Mouse (Mus musculus) kidney, embryonic 16.5 days (tissue): ENCODE data around the gene Angel1. TPM values are rescaled to one million over a fixed set of nuclear protein-coding genes. Genes with fewer than 3 reads are reported as not detected.

Experiments
- ATAC-seq: fragments of 200-750 bp; cut with Nextera tagmentation; 2 replicates; pipeline ENCODE4 v1.8.0; 2017; ENCODE audit warnings: moderate TSS enrichment; ENCODE audit not compliant: low FRiP score, low TSS enrichment
- H3K27ac ChIP-seq: fragments of 300-500 bp; sonication (generic); 2 replicates; pipeline ENCODE4 v1.5.1; 2014; ENCODE audit warnings: low read length
- H3K27me3 ChIP-seq: fragments of 300-500 bp; sonication (generic); 2 replicates; pipeline ENCODE4 v1.6.1; 2014; ENCODE audit warnings: low read length, control low read depth, mixed read lengths; ENCODE audit not compliant: insufficient read depth
- H3K36me3 ChIP-seq: fragments of 300-500 bp; sonication (generic); 2 replicates; pipeline ENCODE4 v1.6.1; 2014; ENCODE audit warnings: low read length, control low read depth, mixed read lengths; ENCODE audit not compliant: insufficient read depth
- H3K4me1 ChIP-seq: fragments of 300-500 bp; sonication (generic); 2 replicates; pipeline ENCODE4 v1.6.1; 2014; ENCODE audit warnings: low read length, control low read depth, mixed read lengths; ENCODE audit not compliant: insufficient read depth
- H3K4me2 ChIP-seq: fragments of 300-500 bp; sonication (generic); replicated peaks from 2 replicates; pipeline ENCODE4 v1.6.1; 2014; ENCODE audit warnings: low read depth, low read length
- H3K4me3 ChIP-seq: fragments of 300-500 bp; sonication (generic); 2 replicates; pipeline ENCODE4 v1.5.1; 2014; ENCODE audit warnings: mild to moderate bottlenecking, low read length
- H3K9ac ChIP-seq: fragments of 300-500 bp; sonication (generic); replicated peaks from 2 replicates; pipeline ENCODE4 v1.6.1; 2014; ENCODE audit warnings: low read length
- H3K9me3 ChIP-seq: fragments of 300-500 bp; sonication (generic); 2 replicates; pipeline ENCODE4 v1.6.1; 2016; ENCODE audit warnings: low read length, control low read depth
- WGBS: fragments of 180-500 bp; shearing (Covaris S2); extraction: QIAGEN DNeasy Blood & Tissue Kit; methylation state at CpG from one replicate; pipeline ENCODE4 v1.1.7; 2014; 5-methylcytosine and 5-hydroxymethylcytosine counted together
- polyA plus RNA-seq: library from polyadenylated mRNA; unstranded; fragments of >200 nt; fragmentation: Nextera tagmentation; extraction: Ambion mirVana; gene quantifications from 2 replicates; pipeline ENCODE4 v1.2.1, GENCODE M21; 2015

Gene Angel1
- polyA plus RNA-seq: 11.7 and 11.9 TPM in 2 replicates

DNA sequence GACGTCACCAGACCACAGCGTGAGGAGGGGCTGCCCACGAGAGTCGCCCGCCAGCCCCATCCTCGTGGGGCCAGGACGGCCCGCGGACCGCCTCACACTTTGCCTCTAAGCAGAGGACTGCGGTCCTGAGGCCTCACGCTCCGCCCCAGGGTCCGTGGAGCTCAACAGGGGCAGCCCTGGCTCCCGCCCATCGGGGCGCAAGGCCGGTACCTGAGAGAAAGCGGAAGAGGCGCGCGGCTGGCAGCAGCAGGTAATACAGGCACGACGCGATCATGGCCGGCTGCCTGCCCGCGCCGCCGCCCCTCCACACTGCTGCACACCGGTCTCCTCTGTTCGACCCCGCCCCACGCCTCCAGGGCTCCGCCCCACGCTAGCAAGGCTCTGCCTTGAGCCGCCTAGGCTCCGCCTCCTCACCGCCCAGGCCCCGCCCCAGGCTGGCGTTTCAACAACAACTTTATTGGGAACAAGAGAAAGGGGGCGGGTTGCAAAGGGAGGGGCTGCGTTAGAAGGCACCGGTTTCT is at the start of gene Angel1:
Gene Angel1, minus strand, starts transcription at position 341 of the 521 bp plus-strand sequence.
- Histone ChIP-seq H3K9me3 (no peaks in the 10 kb centered on the region), H3K9ac (peak within 1 kb of the TSS; percentile 80), H3K27ac (peak within 1 kb of the TSS; percentile 66; the same call in 1 of the 2 replicates), H3K4me3 (peak within 1 kb of the TSS; percentile 85), H3K4me2 (peak within 1 kb of the TSS; percentile 98), H3K27me3 (no peaks in the 10 kb centered on the region), H3K4me1 (peaks cover 5% of the 10 kb centered on the region; the same call in 1 of the 2 replicates), H3K36me3 (no peaks in the 10 kb centered on the region)
- ATAC-seq: peak; percentile 99
- under 1% methylated on average over 44 of the region's 44 CpGs for WGBS

DNA sequence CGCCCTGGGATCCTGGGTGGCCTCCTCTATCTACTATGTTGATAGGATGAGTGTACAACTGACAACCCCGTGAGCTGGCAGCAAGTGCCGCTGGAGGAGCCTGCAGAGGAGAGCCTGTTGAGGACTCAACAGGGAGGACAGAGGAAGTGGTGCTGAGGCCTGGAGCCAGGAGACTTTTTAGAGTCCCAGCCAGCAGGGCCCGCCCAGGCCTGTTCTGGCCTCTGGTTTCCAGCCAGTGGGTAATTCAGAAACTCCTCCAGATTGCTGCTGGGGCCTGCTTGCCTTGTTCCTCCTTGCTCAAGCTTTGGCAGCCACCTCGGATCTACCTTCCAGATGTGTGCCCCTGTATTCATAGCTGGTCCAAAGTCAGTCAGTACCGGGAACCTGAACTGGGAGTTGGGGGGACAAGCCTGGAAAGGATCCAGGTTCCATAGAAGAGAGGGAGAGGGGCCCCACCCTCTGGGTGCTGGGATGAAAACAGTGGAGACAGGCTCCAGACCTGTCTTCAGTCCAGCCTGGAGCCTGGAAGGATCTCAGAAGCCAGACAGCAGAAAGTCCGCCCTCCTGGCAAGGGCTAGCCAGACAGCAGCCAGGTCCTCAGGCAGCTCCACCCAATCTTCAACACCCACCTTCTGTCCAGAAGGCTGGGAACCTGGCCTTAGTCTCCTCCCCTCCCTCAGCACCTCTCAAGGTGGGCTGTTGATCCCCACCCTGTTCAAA is 49.5 kb upstream of the Angel1 start:
- Histone ChIP-seq H3K4me1 (0 out of 2 replicates have a peak, but pooled peaks cover 3% of the 10 kb centered on the region), H3K9me3 (no peaks in the 10 kb centered on the region), H3K36me3 (no peaks in the 10 kb centered on the region), H3K27me3 (no peaks in the 10 kb centered on the region), H3K27ac (peak overlapping the region; percentile 40; the same call in 1 of the 2 replicates), H3K4me2 (no peak overlapping the region), H3K4me3 (no peak overlapping the region), H3K9ac (no peak overlapping the region)
- ATAC-seq: no peak
- 75% methylated on average over 7 of the region's 7 CpGs for WGBS

DNA sequence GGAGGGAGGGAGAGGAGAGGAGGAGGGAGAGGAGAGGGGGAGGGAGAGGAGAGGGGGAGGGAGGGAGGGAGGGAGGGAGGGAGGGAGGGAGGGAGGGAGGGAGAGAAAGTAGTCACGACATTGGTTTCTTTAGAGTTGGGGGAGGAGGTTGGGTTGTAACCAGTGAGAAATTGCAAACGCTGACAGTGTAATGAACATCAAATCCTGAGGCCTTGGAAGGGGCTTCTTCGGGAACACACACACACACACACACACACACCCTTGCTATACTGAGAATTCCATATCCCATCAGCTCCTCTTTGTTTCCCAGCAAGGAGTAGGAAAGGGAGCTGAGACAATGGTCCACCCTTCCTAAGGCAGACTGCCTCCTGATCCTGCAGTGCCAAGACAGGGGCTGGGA is 46.3 kb upstream of the Angel1 start:
- no peak overlapping the region for H3K4me3 ChIP-seq
- H3K4me2 ChIP-seq: no peak overlapping the region
- H3K27me3 ChIP-seq: no peaks in the 10 kb centered on the region
- no peak overlapping the region for H3K27ac ChIP-seq
- ATAC-seq: no peak
- no peaks in the 10 kb centered on the region for H3K9me3 ChIP-seq
- 34% methylated on average over 3 of the region's 3 CpGs for WGBS
- H3K4me1 ChIP-seq: peaks cover 6% of the 10 kb centered on the region; the same call in 1 of the 2 replicates
- no peaks in the 10 kb centered on the region for H3K36me3 ChIP-seq
- no peak overlapping the region for H3K9ac ChIP-seq

DNA sequence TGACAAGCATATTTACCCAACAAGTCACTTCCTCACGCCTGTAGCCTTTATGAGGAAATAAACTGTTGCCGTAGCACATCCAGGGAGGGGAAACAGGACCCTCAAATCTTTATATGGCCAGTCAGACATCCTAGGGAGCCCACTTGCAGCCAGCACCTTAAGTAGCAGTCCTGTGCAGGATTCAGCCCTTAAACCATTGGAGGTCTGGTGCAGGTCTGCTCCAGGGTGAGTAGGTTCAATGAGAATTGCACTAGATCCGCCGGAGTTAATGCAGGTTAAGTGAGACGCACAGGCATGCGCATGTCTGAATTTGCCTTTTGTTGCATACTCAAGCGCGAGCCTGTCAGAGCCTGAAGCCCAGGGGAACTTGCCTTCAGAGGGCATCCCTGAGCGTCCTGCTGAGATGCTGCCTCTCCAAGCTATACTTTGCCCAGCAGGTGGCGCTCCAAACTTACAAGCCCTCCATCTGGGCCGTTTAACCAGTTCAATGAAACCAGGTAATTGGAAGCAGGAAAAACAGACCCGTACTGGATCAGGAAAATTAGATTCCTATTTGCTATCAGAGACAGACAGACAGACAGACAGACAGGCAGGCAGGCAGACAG is 45.7 kb upstream of the Angel1 start:
- Histone ChIP-seq H3K4me2 (no peak overlapping the region), H3K27ac (no peak overlapping the region), H3K9ac (no peak overlapping the region), H3K27me3 (no peaks in the 10 kb centered on the region), H3K4me3 (no peak overlapping the region), H3K9me3 (no peaks in the 10 kb centered on the region), H3K36me3 (no peaks in the 10 kb centered on the region), H3K4me1 (peaks cover 6% of the 10 kb centered on the region; the same call in 1 of the 2 replicates)
- peak; percentile 64 for ATAC-seq
- WGBS: 8% methylated on average over 12 of the region's 12 CpGs

DNA sequence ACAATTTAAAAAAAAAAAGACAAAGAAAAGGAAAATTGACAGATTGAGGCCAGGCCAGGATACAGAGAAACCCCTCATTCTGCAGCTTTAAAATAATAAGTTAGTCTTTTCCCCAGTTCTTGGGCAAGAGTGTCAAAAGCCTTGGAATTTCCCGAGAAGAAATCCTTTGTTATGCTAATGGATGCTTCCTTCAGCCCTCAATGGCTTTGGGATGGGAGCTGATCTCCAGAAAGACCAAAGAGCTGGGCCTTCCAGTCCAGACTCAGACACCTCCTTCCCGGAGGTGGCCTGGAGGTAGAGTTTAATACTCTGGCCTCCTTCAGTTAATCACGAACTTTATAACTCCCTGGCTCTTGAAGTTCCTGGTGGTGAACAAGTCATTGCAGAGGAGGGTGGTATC is 44.7 kb upstream of the Angel1 start:
- no peak for ATAC-seq
- Histone ChIP-seq H3K4me2 (no peak overlapping the region), H3K9me3 (no peaks in the 10 kb centered on the region), H3K27ac (no peak overlapping the region), H3K4me3 (no peak overlapping the region), H3K9ac (no peak overlapping the region), H3K4me1 (peaks cover 6% of the 10 kb centered on the region; the same call in 1 of the 2 replicates), H3K27me3 (no peaks in the 10 kb centered on the region), H3K36me3 (no peaks in the 10 kb centered on the region)
- 15% methylated on average over 3 of the region's 3 CpGs for WGBS

DNA sequence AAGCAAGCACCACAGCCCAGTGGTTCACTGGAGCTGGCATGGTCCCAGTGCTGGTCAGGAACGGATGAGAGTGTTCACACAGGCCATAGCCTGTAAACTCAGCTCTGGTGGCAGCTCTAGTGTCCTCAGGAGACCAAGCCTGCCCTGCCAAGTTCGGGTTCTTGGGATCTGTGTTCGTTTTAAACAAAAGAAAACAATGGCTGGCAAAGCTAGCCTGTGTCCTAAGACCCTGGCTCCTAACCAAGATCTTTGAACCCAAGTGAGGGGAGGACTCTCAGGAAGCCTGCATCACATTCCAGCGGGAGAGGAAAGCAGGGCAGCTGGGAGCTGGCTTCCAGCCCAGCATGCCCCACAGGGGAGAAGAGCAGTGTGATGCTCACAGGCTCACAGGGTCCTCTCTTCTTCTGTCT is 44.0 kb upstream of the Angel1 start:
- H3K9me3 ChIP-seq: no peaks in the 10 kb centered on the region
- no peaks in the 10 kb centered on the region for H3K36me3 ChIP-seq
- H3K4me1 ChIP-seq: peaks cover 6% of the 10 kb centered on the region; the same call in 1 of the 2 replicates
- H3K4me2 ChIP-seq: no peak overlapping the region
- no peak overlapping the region for H3K9ac ChIP-seq
- ATAC-seq: no peak; the same call in 1 of the 2 replicates
- WGBS: 16% methylated on average over 4 of the region's 4 CpGs
- no peak overlapping the region for H3K4me3 ChIP-seq
- peak overlapping the region; percentile 52; the same call in 1 of the 2 replicates for H3K27ac ChIP-seq
- H3K27me3 ChIP-seq: no peaks in the 10 kb centered on the region

DNA sequence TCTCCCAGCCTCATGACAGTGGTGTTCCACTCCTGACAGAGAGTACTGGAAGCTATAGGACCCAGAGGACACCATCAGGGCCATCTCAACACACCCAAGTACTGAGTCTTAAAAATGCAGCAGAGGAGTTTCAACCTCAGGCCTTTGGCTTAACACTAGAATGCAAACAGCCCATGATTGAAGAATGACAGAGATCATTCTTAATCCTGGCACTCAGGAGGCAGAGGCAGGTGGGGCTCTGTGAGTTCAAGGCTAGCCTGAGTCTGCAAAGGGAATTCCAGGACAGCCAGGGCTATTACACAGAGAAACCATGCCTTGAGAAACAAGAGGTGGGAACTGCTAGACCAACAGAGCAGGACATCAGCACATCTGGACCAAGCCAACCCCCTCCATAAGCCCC is 43.6 kb upstream of the Angel1 start:
- peaks cover 6% of the 10 kb centered on the region; the same call in 1 of the 2 replicates for H3K4me1 ChIP-seq
- ATAC-seq: no peak
- H3K9ac ChIP-seq: no peak overlapping the region
- peak overlapping the region; percentile 52; the same call in 1 of the 2 replicates for H3K27ac ChIP-seq
- no peak overlapping the region for H3K4me2 ChIP-seq
- H3K4me3 ChIP-seq: no peak overlapping the region
- no peaks in the 10 kb centered on the region for H3K36me3 ChIP-seq
- no peaks in the 10 kb centered on the region for H3K27me3 ChIP-seq
- no peaks in the 10 kb centered on the region for H3K9me3 ChIP-seq

DNA sequence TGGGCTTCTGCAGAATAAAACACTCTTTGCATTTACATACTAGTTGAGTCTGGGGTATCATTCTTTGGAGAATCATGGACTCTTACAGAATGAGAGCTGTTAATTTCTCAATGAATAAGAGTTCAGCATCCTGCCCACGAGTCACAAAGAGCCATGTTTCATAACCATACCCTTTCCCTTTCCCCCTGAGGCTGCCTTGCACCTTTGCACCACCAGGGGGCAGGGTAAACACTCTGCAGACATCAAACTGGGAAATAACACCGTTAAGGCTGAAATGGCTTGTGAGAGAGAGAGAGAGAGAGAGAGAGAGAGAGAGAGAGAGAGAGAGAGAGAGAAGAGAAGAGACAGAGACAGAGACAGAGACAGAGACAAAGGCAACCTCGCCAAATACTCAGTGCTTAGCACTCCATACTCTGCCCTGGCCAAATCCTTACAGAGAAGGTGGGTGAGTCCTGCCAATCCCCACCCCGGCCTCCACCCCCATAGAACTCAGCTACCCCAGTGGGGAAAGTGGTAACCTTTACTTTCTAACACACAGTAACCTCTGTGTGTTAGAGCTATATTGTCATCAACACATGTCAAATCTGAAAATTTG is 42.8 kb upstream of the Angel1 start:
- H3K4me2 ChIP-seq: no peak overlapping the region
- H3K9ac ChIP-seq: no peak overlapping the region
- H3K36me3 ChIP-seq: no peaks in the 10 kb centered on the region
- H3K4me1 ChIP-seq: peaks cover 6% of the 10 kb centered on the region; the same call in 1 of the 2 replicates
- H3K27me3 ChIP-seq: no peaks in the 10 kb centered on the region
- H3K4me3 ChIP-seq: no peak overlapping the region
- no peak for ATAC-seq
- 36% methylated on average over 4 of the region's 4 CpGs for WGBS
- no peaks in the 10 kb centered on the region for H3K9me3 ChIP-seq
- no peak overlapping the region for H3K27ac ChIP-seq

DNA sequence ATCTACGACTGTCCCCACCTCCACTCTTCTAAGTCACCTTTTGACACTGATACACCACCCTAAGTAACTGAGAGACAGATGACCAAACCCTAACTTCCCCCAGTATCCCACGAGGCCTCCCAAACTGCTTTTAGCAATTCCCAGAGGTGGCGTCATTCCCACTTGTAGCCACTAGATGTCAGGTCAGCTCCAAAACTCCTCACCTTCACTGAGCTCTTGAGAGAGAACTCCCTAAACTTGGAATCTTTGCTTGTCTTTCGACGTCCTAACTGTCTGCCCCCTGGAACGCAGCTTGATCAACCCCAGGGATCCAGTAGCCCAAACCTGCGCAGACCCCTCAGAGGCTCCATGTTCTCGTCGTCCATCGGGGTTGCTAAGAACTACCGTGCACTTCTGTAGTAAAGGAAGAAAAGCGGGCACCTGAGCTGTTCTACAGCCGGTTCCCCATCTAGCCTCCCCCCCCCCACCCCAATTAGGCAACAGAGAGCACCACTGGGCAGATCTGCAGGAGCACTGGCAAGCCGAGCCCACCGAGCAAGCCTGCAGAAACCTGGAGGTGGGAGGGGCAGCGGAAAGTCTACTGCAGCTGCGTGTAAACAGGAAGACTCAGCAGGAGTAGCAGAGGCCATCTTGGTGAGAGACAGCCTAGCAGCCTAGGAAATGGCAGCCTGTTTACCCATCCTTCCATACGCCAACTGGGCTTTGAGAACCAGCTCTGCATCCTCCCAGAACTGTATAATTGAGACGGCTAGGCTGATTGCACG is 41.8 kb upstream of the Angel1 start:
- 39% methylated on average over 20 of the region's 20 CpGs for WGBS
- H3K4me3 ChIP-seq: no peak overlapping the region
- no peak for ATAC-seq
- H3K9ac ChIP-seq: no peak overlapping the region
- no peaks in the 10 kb centered on the region for H3K9me3 ChIP-seq
- no peaks in the 10 kb centered on the region for H3K27me3 ChIP-seq
- no peak overlapping the region for H3K27ac ChIP-seq
- H3K4me2 ChIP-seq: no peak overlapping the region
- peaks cover 6% of the 10 kb centered on the region; the same call in 1 of the 2 replicates for H3K4me1 ChIP-seq
- H3K36me3 ChIP-seq: no peaks in the 10 kb centered on the region
